Mouse (Mus musculus) liver, postnatal 0 days (tissue): ENCODE measurements around the gene Kalrn.

Experiments used
- CTCF ChIP-seq: sonication (generic); IDR thresholded peaks from 2 replicates; pipeline ENCODE4 v1.5.1; 2016; ENCODE audit warnings: antibody characterized with exemption, low read depth
- EP300 ChIP-seq: IDR thresholded peaks from 2 replicates; pipeline ENCODE4 v1.6.1; 2016; ENCODE audit warnings: antibody characterized with exemption, low read depth, mild to moderate bottlenecking

GRCm38 (mm10) chr16:34080818-34081217, 492.5 kb downstream of the Kalrn start:
- TF ChIP-seq CTCF (no peak), EP300 (no peak)
